8 mouse cellular contexts compared by ENCODE assay signal in the genomic region with DNA sequence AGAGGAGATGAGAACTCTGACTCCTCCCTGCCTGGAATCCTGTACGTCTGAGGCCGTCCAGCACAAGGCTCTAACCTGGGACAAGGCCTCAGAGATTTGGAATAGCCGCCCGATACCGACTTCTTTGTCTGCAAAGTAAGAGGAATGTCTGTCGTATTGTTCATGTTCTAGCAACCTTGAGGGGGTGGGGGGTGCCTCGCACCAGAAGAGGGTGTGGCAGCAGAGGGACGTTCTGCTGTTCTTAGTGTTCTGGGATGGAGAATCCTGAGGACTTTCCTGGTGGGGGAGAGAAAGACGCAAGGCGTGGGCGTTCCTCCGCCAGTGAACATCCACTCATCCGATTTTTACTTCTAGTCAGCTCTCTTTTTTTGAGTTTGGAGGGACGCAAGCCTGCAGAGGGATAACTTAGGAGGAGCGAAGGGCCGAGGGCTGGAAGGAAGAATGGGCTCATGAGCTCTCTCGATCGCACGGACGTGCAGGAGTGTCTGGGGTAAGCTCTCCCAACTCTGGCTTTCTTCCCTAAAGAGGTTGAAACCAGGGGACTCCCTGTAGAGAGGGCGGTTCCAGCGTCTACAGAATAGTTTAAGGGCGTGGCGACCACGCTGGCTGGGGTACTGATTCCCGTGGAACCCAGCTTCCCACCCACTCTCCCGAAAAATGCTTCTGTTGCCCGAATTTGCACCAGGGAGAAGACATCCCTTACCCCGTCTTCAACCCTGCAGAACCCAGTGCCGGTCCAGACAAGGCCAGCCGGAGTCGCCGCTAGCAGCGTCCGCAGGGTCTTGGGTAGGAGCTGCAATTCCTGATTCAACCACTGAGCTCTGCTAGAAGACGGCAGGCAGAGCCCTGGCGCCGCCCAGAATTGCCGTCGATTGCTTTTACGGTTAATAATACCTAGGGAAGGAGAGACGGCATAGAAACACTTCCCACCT. TPM values are rescaled to one million over a fixed set of nuclear protein-coding genes. Genes with fewer than 3 reads are reported as not detected.
DNase-seq lines count a peak whose midpoint lies in the region; ATAC-seq and TF ChIP-seq lines count a peak whose summit lies in the region.

A gene (minus strand): TSS at position 791 of the 932 bp plus-strand sequence.
A gene (minus strand): TSS at position 804 of the 932 bp plus-strand sequence.

- peaks cover 3% of the 10 kb centered on the region; the same call in 1 of the 2 replicates for H3K27me3 ChIP-seq in ES-Bruce4 (ENCODE audit: control insufficient read depth, insufficient read depth, low read length, poor library complexity, severe bottlenecking)
- H3K27me3 ChIP-seq in forebrain, embryonic 12.5 days, result peaks cover 53% of the 10 kb centered on the region
- peaks cover 53% of the 10 kb centered on the region for H3K27me3 ChIP-seq in lung, embryonic 14.5 days (ENCODE audit: insufficient read depth, low read length)
- peaks cover 62% of the 10 kb centered on the region for H3K27me3 ChIP-seq in neural tube, embryonic 15.5 days (replicated peaks)

- peak; percentile 40 for TF ChIP-seq CTCF in ES-Bruce4 (IDR thresholded peaks at IDR 0.05; ENCODE audit: low read depth, low read length)
- peak; percentile 76 for TF ChIP-seq CTCF in lung, embryonic 14.5 days (IDR thresholded peaks at IDR 0.05; ENCODE audit: low read depth)

- peak in 1 of 2 experiments; percentile 52 for DNase-seq in adrenal gland, postnatal 4 days (ENCODE audit: low spot score in 2 of 2)
- peak; percentile 58 for DNase-seq in heart, postnatal 25 days (ENCODE audit: low spot score)
- DNase-seq in kidney, postnatal 4 days, result peak; percentile 80 to 89
- DNase-seq in lung, embryonic 14.5 days, result peak; percentile 92
- peak; percentile 49 for DNase-seq in urinary bladder, postnatal 25 days (ENCODE audit: low spot score)

- WGBS in forebrain, embryonic 12.5 days, result 1% methylated on average over 42 of the region's 42 CpGs
- WGBS in lung, embryonic 14.5 days, result 2% methylated on average over 42 of the region's 42 CpGs
- WGBS in neural tube, embryonic 15.5 days, result 1% methylated on average over 42 of the region's 42 CpGs

- TF ChIP-seq EP300 in ES-Bruce4 (IDR thresholded peaks at IDR 0.05; ENCODE audit: insufficient read depth, low read depth, low read length), result peak; percentile 34; the same call in 1 of the 2 replicates

- H3K9ac ChIP-seq in ES-Bruce4 (ENCODE audit: low read depth, poor library complexity, severe bottlenecking), result peak within 1 kb of the TSS; percentile 43; the same call in 1 of the 2 replicates
- peak within 1 kb of the TSS; percentile 69 for H3K9ac ChIP-seq in forebrain, embryonic 12.5 days
- H3K9ac ChIP-seq in lung, embryonic 14.5 days, result peak within 1 kb of the TSS; percentile 38
- H3K9ac ChIP-seq in neural tube, embryonic 15.5 days (replicated peaks), result peak within 1 kb of the TSS; percentile 28; the same call in 1 of the 2 replicates

- TF ChIP-seq POLR2A in ES-Bruce4 (IDR thresholded peaks at IDR 0.05; ENCODE audit: insufficient read depth, low read length), result no peak

- ATAC-seq in forebrain, embryonic 12.5 days (ENCODE audit: low FRiP score), result peak; percentile 62
- ATAC-seq in lung, embryonic 14.5 days (ENCODE audit: insufficient read depth), result peak; percentile 84
- peak; percentile 64; the same call in 1 of the 2 replicates for ATAC-seq in neural tube, embryonic 15.5 days (ENCODE audit: low FRiP score)

- peak within 1 kb of the TSS; percentile 62 for H3K4me3 ChIP-seq in ES-Bruce4 (ENCODE audit: low read depth, low read length)
- H3K4me3 ChIP-seq in forebrain, embryonic 12.5 days (replicated peaks), result peak within 1 kb of the TSS; percentile 43
- peak within 1 kb of the TSS; percentile 35 for H3K4me3 ChIP-seq in lung, embryonic 14.5 days (ENCODE audit: low read depth, low read length)
- H3K4me3 ChIP-seq in neural tube, embryonic 15.5 days (replicated peaks), result peak within 1 kb of the TSS; percentile 32

- no peaks in the 10 kb centered on the region for H3K9me3 ChIP-seq in ES-Bruce4 (replicated peaks; ENCODE audit: control insufficient read depth, insufficient read depth, low read length, poor library complexity, severe bottlenecking)
- H3K9me3 ChIP-seq in forebrain, embryonic 12.5 days, result no peaks in the 10 kb centered on the region
- H3K9me3 ChIP-seq in lung, embryonic 14.5 days (ENCODE audit: low read depth, low read length), result no peaks in the 10 kb centered on the region
- no peaks in the 10 kb centered on the region for H3K9me3 ChIP-seq in neural tube, embryonic 15.5 days (replicated peaks)

- H3K4me1 ChIP-seq in ES-Bruce4 (ENCODE audit: control insufficient read depth, insufficient read depth, low read length), result no peaks in the 10 kb centered on the region
- peaks cover 62% of the 10 kb centered on the region for H3K4me1 ChIP-seq in forebrain, embryonic 12.5 days
- H3K4me1 ChIP-seq in lung, embryonic 14.5 days (ENCODE audit: insufficient read depth), result no peaks in the 10 kb centered on the region
- H3K4me1 ChIP-seq in neural tube, embryonic 15.5 days, result peaks cover 51% of the 10 kb centered on the region

- no peak within 1 kb of the TSS for H3K27ac ChIP-seq in ES-Bruce4 (ENCODE audit: insufficient read depth, low read length)
- H3K27ac ChIP-seq in forebrain, embryonic 12.5 days, result peak within 1 kb of the TSS; percentile 91
- no peak within 1 kb of the TSS for H3K27ac ChIP-seq in lung, embryonic 14.5 days (ENCODE audit: low read depth)
- H3K27ac ChIP-seq in neural tube, embryonic 15.5 days (replicated peaks), result peak within 1 kb of the TSS; percentile 65

- intact Hi-C loops in heart, postnatal 25 days (cut with DNase I), result loop anchor here (1.0 kb wide), 1 partner anchor 165 kb away; no protein-coding TSS in a partner anchor

- H3K36me3 ChIP-seq in ES-Bruce4 (ENCODE audit: control insufficient read depth, insufficient read depth, low read length, poor library complexity, severe bottlenecking), result no peaks in the 10 kb centered on the region
- no peaks in the 10 kb centered on the region for H3K36me3 ChIP-seq in forebrain, embryonic 12.5 days (replicated peaks)
- H3K36me3 ChIP-seq in lung, embryonic 14.5 days (ENCODE audit: insufficient read depth), result no peaks in the 10 kb centered on the region
- no peaks in the 10 kb centered on the region for H3K36me3 ChIP-seq in neural tube, embryonic 15.5 days

- H3K4me2 ChIP-seq in forebrain, embryonic 12.5 days, result peak within 1 kb of the TSS; percentile 63
- peak within 1 kb of the TSS; percentile 67 for H3K4me2 ChIP-seq in lung, embryonic 14.5 days
- H3K4me2 ChIP-seq in neural tube, embryonic 15.5 days, result peak within 1 kb of the TSS; percentile 59

RNA-seq across cellular contexts. Expression of the first gene that starts in this region (rescaled TPM):
- not detected in 2 replicates for polyA plus RNA-seq in ES-Bruce4 (2011; ENCODE audit: insufficient read depth, insufficient read length, low read depth, missing spikeins)
- total RNA-seq in adrenal gland, postnatal 4 days (2021), result 10 to 100 TPM; 64.5 to 66.7 TPM
- polyA plus RNA-seq in forebrain, embryonic 12.5 days (2016; fragmentation: Nextera tagmentation; extraction: Ambion mirVana), result 16.4 and 17.9 TPM in 2 replicates
- 10 to 100 TPM; 31.4 to 33.0 TPM for total RNA-seq in heart, postnatal 25 days (2021)
- 56.9 and 60.2 TPM in 2 replicates for polyA plus RNA-seq in lung, embryonic 14.5 days (2014; fragmentation: Nextera tagmentation; extraction: Ambion mirVana)
- 52.3 and 54.2 TPM in 2 replicates for polyA plus RNA-seq in neural tube, embryonic 15.5 days (2015; fragmentation: Nextera tagmentation; extraction: Ambion mirVana)

RNA-seq across cellular contexts. Expression of the second gene that starts in this region (rescaled TPM):
- 0.67 and 0.85 TPM in 2 replicates for polyA plus RNA-seq in ES-Bruce4 (2011; ENCODE audit: insufficient read depth, insufficient read length, low read depth, missing spikeins)
- total RNA-seq in adrenal gland, postnatal 4 days (2021), result 10 to 100 TPM in 1 of 2 experiments, 1 to 10 TPM in 1; 8.2 to 10.3 TPM
- polyA plus RNA-seq in forebrain, embryonic 12.5 days (2016; fragmentation: Nextera tagmentation; extraction: Ambion mirVana), result 52.3 and 60.8 TPM in 2 replicates
- total RNA-seq in heart, postnatal 25 days (2021), result 1 to 10 TPM; 1.0 to 1.2 TPM
- not detected in 2 replicates for polyA plus RNA-seq in lung, embryonic 14.5 days (2014; fragmentation: Nextera tagmentation; extraction: Ambion mirVana)
- 8.5 and 11.5 TPM in 2 replicates for polyA plus RNA-seq in neural tube, embryonic 15.5 days (2015; fragmentation: Nextera tagmentation; extraction: Ambion mirVana)

Comparison
In these comparisons a context has a peak if more than half of its experiments do, and no peak if none do; other contexts are left out.
1. RNA of the second gene that starts in this region (total RNA-seq): 8.2 to 10.3 TPM in adrenal gland, postnatal 4 days; 1.0 to 1.2 TPM in heart, postnatal 25 days; every median in the first group is over 4 times any median in the second.
2. RNA of the first gene that starts in this region (polyA plus RNA-seq): 56.9 to 60.2 TPM in lung, embryonic 14.5 days, 52.3 to 54.2 TPM in neural tube, embryonic 15.5 days and 16.4 to 17.9 TPM in forebrain, embryonic 12.5 days; not detected in ES-Bruce4; every median in the first group is over 10 times any median in the second.
3. H3K27ac ChIP-seq: peak in forebrain, embryonic 12.5 days (single experiment) and neural tube, embryonic 15.5 days (single experiment); none in ES-Bruce4 (single experiment) and lung, embryonic 14.5 days (single experiment).
4. Peak in every context shown above with its lines, with median percentiles within 50 percentile points of each other: H3K4me3 ChIP-seq, H3K9ac ChIP-seq, ATAC-seq and H3K4me2 ChIP-seq.